Comparison of ENCODE assay signal across 9 mouse cellular contexts in the genomic region with DNA sequence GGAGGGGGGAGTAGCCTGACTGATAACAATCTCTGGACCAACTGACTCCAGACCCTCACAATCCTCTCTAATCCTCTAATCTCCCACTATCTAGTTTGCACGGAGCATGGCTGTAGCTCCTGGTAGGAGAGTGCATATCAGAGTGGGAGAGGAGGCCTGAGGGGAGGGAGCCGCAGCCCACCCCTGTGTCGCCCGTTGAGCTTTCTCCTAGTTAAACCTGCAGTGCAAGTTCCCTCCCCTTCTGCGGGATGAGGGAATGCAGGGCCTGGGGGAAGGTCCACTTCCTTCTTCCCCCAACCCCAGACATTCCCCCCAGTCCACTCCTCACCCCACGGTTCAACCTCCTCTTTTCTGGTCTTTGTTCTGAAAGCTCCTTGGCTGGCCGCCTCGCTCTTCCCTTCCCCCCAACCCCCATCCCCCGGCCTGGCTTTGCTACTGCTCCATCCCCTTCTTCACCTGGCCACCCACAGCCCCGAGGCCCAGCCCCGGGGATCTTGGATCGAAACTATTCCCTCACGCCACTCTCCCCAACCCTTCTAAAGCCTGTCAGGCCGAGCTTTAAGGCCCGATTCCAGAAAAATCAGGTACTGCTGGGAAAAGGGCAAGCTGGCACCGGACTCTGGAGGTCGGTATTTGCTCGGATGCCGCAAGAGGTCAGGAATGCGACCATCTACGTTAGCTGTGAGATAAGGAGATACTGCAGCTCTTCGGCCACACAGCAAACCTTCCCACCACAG. TPM values are rescaled to one million over a fixed set of nuclear protein-coding genes. Genes with fewer than 3 reads are reported as not detected.
DNase-seq lines count a peak whose midpoint lies in the region; ATAC-seq lines count a peak whose summit lies in the region.
"Had no signal": no experiment of that assay in that cellular context is flagged by ENCODE, and none has a peak within 500 bp of the region (broad histone marks: within the 10 kb centered on the region; RNA-seq: fewer than 3 reads in every experiment).

No protein-coding gene starts in this region.

- no peaks in the 10 kb centered on the region; the same call in 1 of the 2 replicates for H3K27me3 ChIP-seq in heart, embryonic 12.5 days (replicated peaks)
- H3K27me3 ChIP-seq in embryonic facial prominence, embryonic 12.5 days = peaks cover 40% of the 10 kb centered on the region
- no peaks in the 10 kb centered on the region for H3K27me3 ChIP-seq in intestine, embryonic 16.5 days (replicated peaks; ENCODE audit: control insufficient read depth, insufficient read depth, low read length)
- peaks cover 23% of the 10 kb centered on the region for H3K27me3 ChIP-seq in midbrain, embryonic 16.5 days (ENCODE audit: control insufficient read depth, insufficient read depth, low read depth, low read length)

- WGBS in heart, embryonic 12.5 days = 4% methylated on average over 22 of the region's 22 CpGs
- WGBS in embryonic facial prominence, embryonic 12.5 days = 5% methylated on average over 22 of the region's 22 CpGs
- WGBS in intestine, embryonic 16.5 days = 10% methylated on average over 22 of the region's 22 CpGs
- 8% methylated on average over 22 of the region's 22 CpGs for WGBS in midbrain, embryonic 16.5 days

- H3K4me2 ChIP-seq in heart, embryonic 12.5 days = peak overlapping the region; percentile 65
- peak overlapping the region; percentile 29 for H3K4me2 ChIP-seq in embryonic facial prominence, embryonic 12.5 days (replicated peaks)
- peak overlapping the region; percentile 54 for H3K4me2 ChIP-seq in intestine, embryonic 16.5 days (ENCODE audit: low read depth, low read length)
- H3K4me2 ChIP-seq in midbrain, embryonic 16.5 days (ENCODE audit: low read length) = 0 out of 2 replicates have a peak overlapping the region, but pooled peaks have one; percentile 9

- peaks cover 37% of the 10 kb centered on the region for H3K4me1 ChIP-seq in heart, embryonic 12.5 days (replicated peaks)
- H3K4me1 ChIP-seq in embryonic facial prominence, embryonic 12.5 days = peaks cover 19% of the 10 kb centered on the region
- H3K4me1 ChIP-seq in intestine, embryonic 16.5 days (ENCODE audit: control insufficient read depth, insufficient read depth, low read length) = peaks cover 23% of the 10 kb centered on the region
- H3K4me1 ChIP-seq in midbrain, embryonic 16.5 days (ENCODE audit: control insufficient read depth, insufficient read depth, low read length) = no peaks in the 10 kb centered on the region

- H3K4me3 ChIP-seq in heart, embryonic 12.5 days = peak overlapping the region; percentile 23
- peak overlapping the region; percentile 14; the same call in 1 of the 2 replicates for H3K4me3 ChIP-seq in embryonic facial prominence, embryonic 12.5 days
- peak overlapping the region; percentile 27 for H3K4me3 ChIP-seq in intestine, embryonic 16.5 days (ENCODE audit: low read length)
- H3K4me3 ChIP-seq in midbrain, embryonic 16.5 days (ENCODE audit: low read depth, low read length) = no peak overlapping the region

- intact Hi-C loops in left cerebral cortex, postnatal 4 days (cut with DNase I) = no loop called here

- H3K27ac ChIP-seq in heart, embryonic 12.5 days (ENCODE audit: poor library complexity, severe bottlenecking) = peak overlapping the region; percentile 26
- H3K27ac ChIP-seq in embryonic facial prominence, embryonic 12.5 days = peak overlapping the region; percentile 69; the same call in 1 of the 2 replicates
- peak overlapping the region; percentile 65 for H3K27ac ChIP-seq in intestine, embryonic 16.5 days (ENCODE audit: low read length)
- no peak overlapping the region for H3K27ac ChIP-seq in midbrain, embryonic 16.5 days (ENCODE audit: low read length)

- ATAC-seq in heart, embryonic 12.5 days (ENCODE audit: insufficient number of reproducible peaks, low FRiP score) = 0 out of 2 replicates have a peak, but pooled peaks have one; percentile 23
- peak; percentile 58 for ATAC-seq in embryonic facial prominence, embryonic 12.5 days (ENCODE audit: insufficient number of reproducible peaks, insufficient read depth, low FRiP score, low TSS enrichment)
- peak; percentile 12; the same call in 1 of the 2 replicates for ATAC-seq in intestine, embryonic 16.5 days
- ATAC-seq in midbrain, embryonic 16.5 days = no peak

- H3K36me3 ChIP-seq in heart, embryonic 12.5 days = no peaks in the 10 kb centered on the region
- H3K36me3 ChIP-seq in embryonic facial prominence, embryonic 12.5 days = no peaks in the 10 kb centered on the region
- no peaks in the 10 kb centered on the region for H3K36me3 ChIP-seq in intestine, embryonic 16.5 days (ENCODE audit: control insufficient read depth, insufficient read depth, low read length)
- no peaks in the 10 kb centered on the region for H3K36me3 ChIP-seq in midbrain, embryonic 16.5 days (ENCODE audit: control insufficient read depth, insufficient read depth, low read length)

- H3K9ac ChIP-seq in heart, embryonic 12.5 days = peak overlapping the region; percentile 64
- H3K9ac ChIP-seq in embryonic facial prominence, embryonic 12.5 days = no peak overlapping the region
- H3K9ac ChIP-seq in intestine, embryonic 16.5 days (ENCODE audit: low read depth, low read length) = peak overlapping the region; percentile 64
- H3K9ac ChIP-seq in midbrain, embryonic 16.5 days (ENCODE audit: low read depth, low read length) = no peak overlapping the region

- DNase-seq in heart, adult 11 months = no peak
- DNase-seq in left cerebral cortex, postnatal 4 days = no peak
- no peak for DNase-seq in urinary bladder, postnatal 4 days (ENCODE audit: low spot score in 2 of 2)
- no peak for DNase-seq in layer of hippocampus, postnatal 10 days (ENCODE audit: low spot score in 2 of 2)

- H3K9me3 ChIP-seq in heart, embryonic 12.5 days (replicated peaks) = no peaks in the 10 kb centered on the region
- H3K9me3 ChIP-seq in embryonic facial prominence, embryonic 12.5 days = no peaks in the 10 kb centered on the region
- no peaks in the 10 kb centered on the region for H3K9me3 ChIP-seq in intestine, embryonic 16.5 days (ENCODE audit: control insufficient read depth, low read length)
- no peaks in the 10 kb centered on the region for H3K9me3 ChIP-seq in midbrain, embryonic 16.5 days (replicated peaks; ENCODE audit: control insufficient read depth, low read length, poor library complexity, severe bottlenecking)

RNA-seq across cellular contexts. Expression of gene Krt18, which starts 2.7 kb away (rescaled TPM):
- 30.8 and 38.0 TPM in 2 replicates for polyA plus RNA-seq in heart, embryonic 12.5 days (2016; fragmentation: Nextera tagmentation; extraction: Ambion mirVana)
- 47.5 and 50.6 TPM in 2 replicates for polyA plus RNA-seq in embryonic facial prominence, embryonic 12.5 days (2016; fragmentation: Nextera tagmentation; extraction: Ambion mirVana)
- 353 and 370 TPM in 2 replicates for polyA plus RNA-seq in intestine, embryonic 16.5 days (2015; fragmentation: Nextera tagmentation; extraction: Ambion mirVana)
- polyA plus RNA-seq in midbrain, embryonic 16.5 days (2015; fragmentation: Nextera tagmentation; extraction: Ambion mirVana) = 3.8 and 5.1 TPM in 2 replicates
- under 1 TPM; 0.26 to 0.64 TPM for total RNA-seq in left cerebral cortex, postnatal 4 days (2021)
- 1 to 10 TPM in 1 of 2 experiments, under 1 TPM in 1; 0.85 to 1.6 TPM for total RNA-seq in layer of hippocampus, postnatal 10 days (2021)

RNA-seq across cellular contexts. Expression of gene Krt8, which starts 21.0 kb away (rescaled TPM):
- 20.1 and 27.2 TPM in 2 replicates for polyA plus RNA-seq in heart, embryonic 12.5 days (2016; fragmentation: Nextera tagmentation; extraction: Ambion mirVana)
- 45.6 and 56.5 TPM in 2 replicates for polyA plus RNA-seq in embryonic facial prominence, embryonic 12.5 days (2016; fragmentation: Nextera tagmentation; extraction: Ambion mirVana)
- 1,017 and 1,065 TPM in 2 replicates for polyA plus RNA-seq in intestine, embryonic 16.5 days (2015; fragmentation: Nextera tagmentation; extraction: Ambion mirVana)
- 2.2 TPM in 2 replicates for polyA plus RNA-seq in midbrain, embryonic 16.5 days (2015; fragmentation: Nextera tagmentation; extraction: Ambion mirVana)
- under 1 TPM in 1 of 2 experiments, not detected in 1; 0.18 TPM for total RNA-seq in left cerebral cortex, postnatal 4 days (2021)
- total RNA-seq in layer of hippocampus, postnatal 10 days (2021) = under 1 TPM in 1 of 2 experiments, not detected in 1; 0.71 TPM
- total RNA-seq: CH12.LX had no signal

RNA-seq across cellular contexts. Expression of gene Eif4b, which starts 48.3 kb away (rescaled TPM):
- polyA plus RNA-seq in heart, embryonic 12.5 days (2016; fragmentation: Nextera tagmentation; extraction: Ambion mirVana) = 79.9 and 80.2 TPM in 2 replicates
- 113 and 120 TPM in 2 replicates for polyA plus RNA-seq in embryonic facial prominence, embryonic 12.5 days (2016; fragmentation: Nextera tagmentation; extraction: Ambion mirVana)
- 112 and 117 TPM in 2 replicates for polyA plus RNA-seq in intestine, embryonic 16.5 days (2015; fragmentation: Nextera tagmentation; extraction: Ambion mirVana)
- 87.3 and 90.0 TPM in 2 replicates for polyA plus RNA-seq in midbrain, embryonic 16.5 days (2015; fragmentation: Nextera tagmentation; extraction: Ambion mirVana)
- 100 to 1,000 TPM; 206 to 211 TPM for total RNA-seq in left cerebral cortex, postnatal 4 days (2021)
- total RNA-seq in layer of hippocampus, postnatal 10 days (2021) = 100 to 1,000 TPM; 178 to 181 TPM

Comparison
In these comparisons a context has a peak if more than half of its experiments do, and no peak if none do; other contexts are left out.
1. H3K4me2 ChIP-seq: peak in every context shown above with its lines; median percentile 65 in heart, embryonic 12.5 days; 54 in intestine, embryonic 16.5 days; 29 in embryonic facial prominence, embryonic 12.5 days; 9 in midbrain, embryonic 16.5 days.
2. H3K9ac ChIP-seq: peak in heart, embryonic 12.5 days (single experiment) and intestine, embryonic 16.5 days (single experiment); none in embryonic facial prominence, embryonic 12.5 days (single experiment) and midbrain, embryonic 16.5 days (single experiment).
3. RNA of gene Krt8, which starts 21.0 kb away (polyA plus RNA-seq): 1,017 to 1,065 TPM in intestine, embryonic 16.5 days; 45.6 to 56.5 TPM in embryonic facial prominence, embryonic 12.5 days, 20.1 to 27.2 TPM in heart, embryonic 12.5 days and 2.2 TPM in midbrain, embryonic 16.5 days; every median in the first group is over 10 times any median in the second.